Mouse (Mus musculus): ENCODE results near the gene Bmp8b. TPM values are rescaled to one million over a fixed set of nuclear protein-coding genes. Genes with fewer than 3 reads are reported as not detected.

Bmp8b gene
- polyA plus RNA-seq, 1 experiment from 2014 or later, result 0.80 TPM

GRCm38 (mm10) chr4:123080791-123081190 is 24.2 kb upstream of the Bmp8b start:
- Histone ChIP-seq H3K27me3 (ENCODE audit: control insufficient read depth, insufficient read depth, low read length) (no peaks in the 10 kb centered on the region), H3K9ac (replicated peaks; ENCODE audit: low read depth, low read length) (no peak overlapping the region), H3K4me1 (ENCODE audit: control insufficient read depth, insufficient read depth, low read length) (no peaks in the 10 kb centered on the region), H3K27ac (ENCODE audit: low read length) (no peak overlapping the region), H3K4me3 (ENCODE audit: low read depth, low read length) (no peak overlapping the region), H3K9me3 (ENCODE audit: control insufficient read depth, low read depth, low read length) (no peaks in the 10 kb centered on the region), H3K4me2 (replicated peaks; ENCODE audit: low read depth, low read length) (no peak overlapping the region), H3K36me3 (ENCODE audit: control insufficient read depth, insufficient read depth, low read length) (no peaks in the 10 kb centered on the region)
- peak; percentile 70 for ATAC-seq (ENCODE audit: insufficient number of reproducible peaks, insufficient read depth, low FRiP score, low read depth)
- WGBS, result 34% methylated on average over 13 of the region's 13 CpGs

GRCm38 (mm10) chr4:123082283-123083163 is 22.4 kb upstream of the Bmp8b start:
- H3K9ac ChIP-seq (replicated peaks; ENCODE audit: low read depth, low read length), result no peak overlapping the region
- H3K27me3 ChIP-seq (ENCODE audit: control insufficient read depth, insufficient read depth, low read length), result no peaks in the 10 kb centered on the region
- no peak overlapping the region for H3K4me3 ChIP-seq (ENCODE audit: low read depth, low read length)
- H3K27ac ChIP-seq (ENCODE audit: low read length), result no peak overlapping the region
- H3K4me1 ChIP-seq (ENCODE audit: control insufficient read depth, insufficient read depth, low read length), result no peaks in the 10 kb centered on the region
- no peaks in the 10 kb centered on the region for H3K36me3 ChIP-seq (ENCODE audit: control insufficient read depth, insufficient read depth, low read length)
- no peak for ATAC-seq (ENCODE audit: insufficient number of reproducible peaks, insufficient read depth, low FRiP score, low read depth)
- no peak overlapping the region for H3K4me2 ChIP-seq (replicated peaks; ENCODE audit: low read depth, low read length)
- WGBS, result 72% methylated on average over 20 of the region's 20 CpGs
- no peaks in the 10 kb centered on the region for H3K9me3 ChIP-seq (ENCODE audit: control insufficient read depth, low read depth, low read length)

GRCm38 (mm10) chr4:123083323-123083902 is 21.6 kb upstream of the Bmp8b start:
- H3K4me3 ChIP-seq (ENCODE audit: low read depth, low read length), result no peak overlapping the region
- no peaks in the 10 kb centered on the region for H3K36me3 ChIP-seq (ENCODE audit: control insufficient read depth, insufficient read depth, low read length)
- no peak for ATAC-seq (ENCODE audit: insufficient number of reproducible peaks, insufficient read depth, low FRiP score, low read depth)
- H3K9ac ChIP-seq (replicated peaks; ENCODE audit: low read depth, low read length), result no peak overlapping the region
- 64% methylated on average over 13 of the region's 13 CpGs for WGBS
- no peaks in the 10 kb centered on the region for H3K4me1 ChIP-seq (ENCODE audit: control insufficient read depth, insufficient read depth, low read length)
- H3K27me3 ChIP-seq (ENCODE audit: control insufficient read depth, insufficient read depth, low read length), result no peaks in the 10 kb centered on the region
- no peaks in the 10 kb centered on the region for H3K9me3 ChIP-seq (ENCODE audit: control insufficient read depth, low read depth, low read length)
- H3K4me2 ChIP-seq (replicated peaks; ENCODE audit: low read depth, low read length), result no peak overlapping the region
- H3K27ac ChIP-seq (ENCODE audit: low read length), result no peak overlapping the region

GRCm38 (mm10) chr4:123085290-123085689 is 19.7 kb upstream of the Bmp8b start:
- no peak for ATAC-seq (ENCODE audit: insufficient number of reproducible peaks, insufficient read depth, low FRiP score, low read depth)
- no peaks in the 10 kb centered on the region for H3K4me1 ChIP-seq (ENCODE audit: control insufficient read depth, insufficient read depth, low read length)
- WGBS, result 78% methylated on average over 2 of the region's 2 CpGs
- no peak overlapping the region for H3K4me2 ChIP-seq (replicated peaks; ENCODE audit: low read depth, low read length)
- no peak overlapping the region for H3K9ac ChIP-seq (replicated peaks; ENCODE audit: low read depth, low read length)
- H3K27me3 ChIP-seq (ENCODE audit: control insufficient read depth, insufficient read depth, low read length), result no peaks in the 10 kb centered on the region
- H3K4me3 ChIP-seq (ENCODE audit: low read depth, low read length), result no peak overlapping the region
- H3K36me3 ChIP-seq (ENCODE audit: control insufficient read depth, insufficient read depth, low read length), result no peaks in the 10 kb centered on the region
- no peaks in the 10 kb centered on the region for H3K9me3 ChIP-seq (ENCODE audit: control insufficient read depth, low read depth, low read length)
- H3K27ac ChIP-seq (ENCODE audit: low read length), result no peak overlapping the region

- Histone ChIP-seq H3K4me2 (replicated peaks; ENCODE audit: low read depth, low read length) (no peak overlapping the region), H3K4me1 (ENCODE audit: control insufficient read depth, insufficient read depth, low read length) (no peaks in the 10 kb centered on the region), H3K4me3 (ENCODE audit: low read depth, low read length) (no peak overlapping the region), H3K27ac (ENCODE audit: low read length) (no peak overlapping the region), H3K27me3 (ENCODE audit: control insufficient read depth, insufficient read depth, low read length) (no peaks in the 10 kb centered on the region), H3K36me3 (ENCODE audit: control insufficient read depth, insufficient read depth, low read length) (no peaks in the 10 kb centered on the region), H3K9me3 (ENCODE audit: control insufficient read depth, low read depth, low read length) (no peaks in the 10 kb centered on the region), H3K9ac (replicated peaks; ENCODE audit: low read depth, low read length) (no peak overlapping the region)
- ATAC-seq (ENCODE audit: insufficient number of reproducible peaks, insufficient read depth, low FRiP score, low read depth), result no peak
- WGBS, result 78% methylated on average over 4 of the region's 4 CpGs
Measured at GRCm38 (mm10) chr4:123086381-123086780, 18.6 kb upstream of the Bmp8b start.

- H3K9me3 ChIP-seq (ENCODE audit: control insufficient read depth, low read depth, low read length), result no peaks in the 10 kb centered on the region
- H3K4me3 ChIP-seq (ENCODE audit: low read depth, low read length), result no peak overlapping the region
- ATAC-seq (ENCODE audit: insufficient number of reproducible peaks, insufficient read depth, low FRiP score, low read depth), result no peak
- peak overlapping the region; percentile 66; the same call in 1 of the 2 replicates for H3K27ac ChIP-seq (ENCODE audit: low read length)
- H3K9ac ChIP-seq (replicated peaks; ENCODE audit: low read depth, low read length), result no peak overlapping the region
- no peaks in the 10 kb centered on the region for H3K4me1 ChIP-seq (ENCODE audit: control insufficient read depth, insufficient read depth, low read length)
- WGBS, result 69% methylated on average over 5 of the region's 5 CpGs
- H3K36me3 ChIP-seq (ENCODE audit: control insufficient read depth, insufficient read depth, low read length), result no peaks in the 10 kb centered on the region
- H3K4me2 ChIP-seq (replicated peaks; ENCODE audit: low read depth, low read length), result peak overlapping the region; percentile 26
- no peaks in the 10 kb centered on the region for H3K27me3 ChIP-seq (ENCODE audit: control insufficient read depth, insufficient read depth, low read length)
Measured at GRCm38 (mm10) chr4:123092621-123093020, 12.3 kb upstream of the Bmp8b start.

GRCm38 (mm10) chr4:123093064-123093776 is 11.7 kb upstream of the Bmp8b start:
- no peaks in the 10 kb centered on the region for H3K9me3 ChIP-seq (ENCODE audit: control insufficient read depth, low read depth, low read length)
- no peaks in the 10 kb centered on the region for H3K36me3 ChIP-seq (ENCODE audit: control insufficient read depth, insufficient read depth, low read length)
- no peak overlapping the region for H3K4me3 ChIP-seq (ENCODE audit: low read depth, low read length)
- H3K27me3 ChIP-seq (ENCODE audit: control insufficient read depth, insufficient read depth, low read length), result no peaks in the 10 kb centered on the region
- peak overlapping the region; percentile 26 for H3K4me2 ChIP-seq (replicated peaks; ENCODE audit: low read depth, low read length)
- WGBS, result 38% methylated on average over 17 of the region's 17 CpGs
- H3K4me1 ChIP-seq (ENCODE audit: control insufficient read depth, insufficient read depth, low read length), result no peaks in the 10 kb centered on the region
- no peak overlapping the region for H3K9ac ChIP-seq (replicated peaks; ENCODE audit: low read depth, low read length)
- peak overlapping the region; percentile 66; the same call in 1 of the 2 replicates for H3K27ac ChIP-seq (ENCODE audit: low read length)
- peak; percentile 92 for ATAC-seq (ENCODE audit: insufficient number of reproducible peaks, insufficient read depth, low FRiP score, low read depth)

- Histone ChIP-seq H3K27ac (ENCODE audit: low read length) (peak overlapping the region; percentile 21; the same call in 1 of the 2 replicates), H3K9ac (replicated peaks; ENCODE audit: low read depth, low read length) (no peak overlapping the region), H3K27me3 (ENCODE audit: control insufficient read depth, insufficient read depth, low read length) (no peaks in the 10 kb centered on the region), H3K9me3 (ENCODE audit: control insufficient read depth, low read depth, low read length) (no peaks in the 10 kb centered on the region), H3K4me2 (replicated peaks; ENCODE audit: low read depth, low read length) (no peak overlapping the region), H3K4me3 (ENCODE audit: low read depth, low read length) (no peak overlapping the region), H3K36me3 (ENCODE audit: control insufficient read depth, insufficient read depth, low read length) (no peaks in the 10 kb centered on the region), H3K4me1 (ENCODE audit: control insufficient read depth, insufficient read depth, low read length) (no peaks in the 10 kb centered on the region)
- 45% methylated on average over 9 of the region's 9 CpGs for WGBS
- ATAC-seq (ENCODE audit: insufficient number of reproducible peaks, insufficient read depth, low FRiP score, low read depth), result peak; percentile 35; the same call in 1 of the 2 replicates
Measured at GRCm38 (mm10) chr4:123093869-123094268, 11.1 kb upstream of the Bmp8b start.

Measured in stomach, embryonic 14.5 days (tissue).